Mouse (Mus musculus): ENCODE results near the gene Mdm2.

- TF ChIP-seq POLR2A (IDR thresholded peaks at IDR 0.05; ENCODE audit: control insufficient read depth, extremely low read depth, insufficient read depth, low read length, poor library complexity) (no peak), CTCF (IDR thresholded peaks at IDR 0.05; ENCODE audit: borderline replicate concordance, control insufficient read depth, extremely low read depth, insufficient read depth, low read length, poor library complexity) (no peak)
Measured at GRCm38 (mm10) chr10:117672693-117673092, 37.9 kb downstream of the Mdm2 start.

Data from thymus, adult 2 months (tissue).